In the genomic region with DNA sequence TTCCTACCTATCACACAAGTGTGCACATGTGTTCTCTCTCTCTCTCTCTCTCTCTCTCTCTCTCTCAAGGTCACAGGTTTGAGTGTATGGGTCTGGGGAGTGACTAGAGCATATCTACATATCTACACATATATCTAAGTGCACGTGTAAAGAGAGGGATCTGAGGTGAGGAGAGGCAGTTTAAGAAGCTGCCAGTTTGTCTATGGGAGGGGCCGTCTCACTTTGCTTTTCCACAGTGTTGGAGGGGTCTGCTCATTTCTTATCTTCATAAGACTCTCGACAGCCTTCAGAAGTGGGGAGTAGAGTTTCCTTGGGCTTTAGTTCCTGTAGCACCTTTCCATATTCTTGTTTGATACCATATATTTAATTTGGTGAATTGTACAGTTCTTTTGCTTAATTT, we compare ENCODE assay signal across 26 mouse cellular contexts. TPM values are rescaled to one million over a fixed set of nuclear protein-coding genes. Genes with fewer than 3 reads are reported as not detected.
A peak's percentile ranks its signal among the peaks of the same experiment; 100 is the strongest.
DNase-seq lines count a peak whose midpoint lies in the region; ATAC-seq and TF ChIP-seq lines count a peak whose summit lies in the region.
"Had no signal": no experiment of that assay in that cellular context is flagged by ENCODE, and none has a peak within 500 bp of the region (broad histone marks: within the 10 kb centered on the region; RNA-seq: fewer than 3 reads in every experiment).

No protein-coding gene starts in this region.

- peaks cover 59% of the 10 kb centered on the region for H3K36me3 ChIP-seq in intestine, embryonic 14.5 days (ENCODE audit: control insufficient read depth, insufficient read depth, low read length)
- H3K36me3 ChIP-seq in intestine, postnatal 0 days (ENCODE audit: control insufficient read depth, insufficient read depth): peaks cover 20% of the 10 kb centered on the region; the same call in 1 of the 2 replicates

- H3K4me3 ChIP-seq in intestine, embryonic 14.5 days (ENCODE audit: low read depth, low read length): no peak overlapping the region
- no peak overlapping the region for H3K4me3 ChIP-seq in intestine, postnatal 0 days (ENCODE audit: low read depth, low read length)
- H3K4me3 ChIP-seq: embryonic facial prominence, embryonic 13.5 days; embryonic facial prominence, embryonic 15.5 days; erythroblast, embryonic 14.5 days; forebrain, embryonic 10.5 days; forebrain, embryonic 12.5 days had no signal

- no peak for ATAC-seq in intestine, embryonic 14.5 days (replicated peaks; ENCODE audit: low FRiP score, low TSS enrichment, low read depth)
- ATAC-seq in intestine, postnatal 0 days: no peak
- ATAC-seq: forebrain, embryonic 14.5 days; forebrain, embryonic 16.5 days had no signal

- no peak overlapping the region for H3K4me2 ChIP-seq in intestine, embryonic 14.5 days (ENCODE audit: low read length)
- H3K4me2 ChIP-seq in intestine, postnatal 0 days (replicated peaks; ENCODE audit: low read depth): no peak overlapping the region
- H3K4me2 ChIP-seq: embryonic facial prominence, embryonic 13.5 days; embryonic facial prominence, embryonic 15.5 days; forebrain, embryonic 12.5 days had no signal

- no peak for TF ChIP-seq CTCF in intestine, postnatal 0 days (IDR thresholded peaks at IDR 0.05; ENCODE audit: low read depth)

- H3K27ac ChIP-seq in intestine, embryonic 14.5 days (ENCODE audit: low read depth): no peak overlapping the region
- H3K27ac ChIP-seq in intestine, postnatal 0 days (ENCODE audit: low read depth, low read length): no peak overlapping the region
- H3K27ac ChIP-seq: embryonic facial prominence, embryonic 13.5 days; embryonic facial prominence, embryonic 15.5 days; forebrain, embryonic 10.5 days; forebrain, embryonic 12.5 days had no signal

- peak; percentile 57 for DNase-seq in heart, adult 11 months
- DNase-seq in heart, postnatal 10 days: no peak
- peak; percentile 15 for DNase-seq in intestine, embryonic 14.5 days (ENCODE audit: low spot score)
- DNase-seq in testis, postnatal 10 days (ENCODE audit: low spot score): peak; percentile 11
- DNase-seq in testis, postnatal 14 days (ENCODE audit: low spot score): no peak
- DNase-seq: adrenal gland, adult 2 months; adrenal gland, postnatal 10 days; adrenal gland, postnatal 25 days; B cell, adult 2 months; cerebellum, adult 11 months; cerebellum, adult 18-20 months; cerebellum, adult 8-10 months; cerebellum, adult 9-11 months; cerebellum, postnatal 14 days; cerebellum, postnatal 36 days; embryo, embryonic 11 days had no signal

- H3K9me3 ChIP-seq in intestine, embryonic 14.5 days (ENCODE audit: control insufficient read depth, low read length): no peaks in the 10 kb centered on the region
- no peaks in the 10 kb centered on the region for H3K9me3 ChIP-seq in intestine, postnatal 0 days (ENCODE audit: control insufficient read depth)
- H3K9me3 ChIP-seq: embryonic facial prominence, embryonic 13.5 days; embryonic facial prominence, embryonic 15.5 days; forebrain, embryonic 10.5 days; forebrain, embryonic 12.5 days; G1E had no signal

- WGBS in intestine, embryonic 14.5 days: 67% methylated on average over 3 of the region's 3 CpGs
- WGBS in intestine, postnatal 0 days: 57% methylated on average over 3 of the region's 3 CpGs

- H3K4me1 ChIP-seq in intestine, embryonic 14.5 days (replicated peaks; ENCODE audit: control insufficient read depth, insufficient read depth, low read length): no peaks in the 10 kb centered on the region
- H3K4me1 ChIP-seq in intestine, postnatal 0 days (replicated peaks; ENCODE audit: control insufficient read depth, insufficient read depth, low read length): 0 out of 2 replicates have a peak, but pooled peaks cover 11% of the 10 kb centered on the region
- H3K4me1 ChIP-seq: embryonic facial prominence, embryonic 15.5 days; forebrain, embryonic 10.5 days; forebrain, embryonic 12.5 days had no signal

- H3K27me3 ChIP-seq in intestine, embryonic 14.5 days (replicated peaks; ENCODE audit: control insufficient read depth, insufficient read depth, low read length): no peaks in the 10 kb centered on the region
- H3K27me3 ChIP-seq in intestine, postnatal 0 days (replicated peaks; ENCODE audit: control insufficient read depth, insufficient read depth, low read length): no peaks in the 10 kb centered on the region
- H3K27me3 ChIP-seq: CH12.LX; embryonic facial prominence, embryonic 13.5 days; embryonic facial prominence, embryonic 15.5 days; forebrain, embryonic 12.5 days had no signal

- H3K9ac ChIP-seq in intestine, embryonic 14.5 days (ENCODE audit: low read length): no peak overlapping the region
- H3K9ac ChIP-seq in intestine, postnatal 0 days (ENCODE audit: low read depth, low read length): no peak overlapping the region
- H3K9ac ChIP-seq: embryonic facial prominence, embryonic 13.5 days; embryonic facial prominence, embryonic 15.5 days; forebrain, embryonic 12.5 days had no signal

- intact Hi-C loops in heart, postnatal 10 days (cut with DNase I): no loop called here

RNA-seq across cellular contexts. Expression of gene Adora2a, which starts 23.4 kb away (rescaled TPM):
- total RNA-seq in heart, postnatal 10 days (2021): 10 to 100 TPM; 18.7 to 18.9 TPM
- 3.0 and 4.0 TPM in 2 replicates for polyA plus RNA-seq in intestine, embryonic 14.5 days (2014; fragmentation: Nextera tagmentation; extraction: Ambion mirVana)
- 1.2 and 1.4 TPM in 2 replicates for polyA plus RNA-seq in intestine, postnatal 0 days (2015; fragmentation: Nextera tagmentation; extraction: Ambion mirVana)
- polyA plus RNA-seq: erythroblast, embryonic 14.5 days had no signal

Comparison
In these comparisons a context has a peak if more than half of its experiments do, and no peak if none do; other contexts are left out.
1. DNase-seq: peak in heart, adult 11 months (single experiment), intestine, embryonic 14.5 days (single experiment) and testis, postnatal 10 days (single experiment); none in heart, postnatal 10 days (0 of 2) and testis, postnatal 14 days (single experiment).